Mouse (Mus musculus) ES-E14 (cell line): ENCODE measurements around the gene Efna5. TPM values are rescaled to one million over a fixed set of nuclear protein-coding genes. Genes with fewer than 3 reads are reported as not detected.

Experiments used
- DNase-seq: peaks from one replicate; pipeline ENCODE4 v3.0.0-alpha.2; 2013; ENCODE audit warnings: low read depth, low spot score
- H3K27ac ChIP-seq: 2 replicates; pipeline ENCODE4 v1.5.1; 2012; ENCODE audit warnings: low read depth, mild to moderate bottlenecking, low read length, moderate library complexity, mixed read lengths; ENCODE audit not compliant: poor library complexity, insufficient read depth, severe bottlenecking
- H3K36me3 ChIP-seq: 2 replicates; pipeline ENCODE4 v1.6.1; 2012; ENCODE audit warnings: mild to moderate bottlenecking, low read length, moderate library complexity, mixed read lengths; ENCODE audit not compliant: control insufficient read depth, poor library complexity, insufficient read depth, severe bottlenecking
- H3K4me1 ChIP-seq, 2 experiments: fragments of 150-350 bp in 1 of 2; sonication (generic) in 1 of 2; 2 replicates each; pipeline ENCODE4 v1.6.1; 2012; ENCODE audit warnings: low read length in 2 of 2, mild to moderate bottlenecking in 1 of 2, mixed read lengths in 1 of 2; ENCODE audit not compliant: control insufficient read depth in 2 of 2, insufficient read depth in 2 of 2, poor library complexity in 1 of 2
- H3K4me3 ChIP-seq, 2 experiments: fragments of 150-350 bp in 1 of 2; sonication (generic) in 1 of 2; 2 replicates each; pipeline ENCODE4 v1.5.1; 2012; ENCODE audit warnings: low read length in 2 of 2, low read depth in 1 of 2, mild to moderate bottlenecking in 1 of 2, mixed read lengths in 1 of 2; ENCODE audit not compliant: insufficient read depth in 1 of 2, poor library complexity in 1 of 2, severe bottlenecking in 1 of 2
- H3K9ac ChIP-seq: 2 replicates; pipeline ENCODE4 v1.6.1; 2012; ENCODE audit warnings: low read depth, mild to moderate bottlenecking, low read length, mixed read lengths; ENCODE audit not compliant: poor library complexity, insufficient read depth, severe bottlenecking
- H3K9me3 ChIP-seq: fragments of 150-350 bp; sonication (generic); 2 replicates; pipeline ENCODE4 v1.6.1; 2012; ENCODE audit warnings: low read depth, mild to moderate bottlenecking, low read length; ENCODE audit not compliant: control insufficient read depth, insufficient read depth
- CHD2 ChIP-seq: IDR thresholded peaks from 2 replicates; pipeline ENCODE4 v1.6.1; 2014; ENCODE audit warnings: mild to moderate bottlenecking, low read depth, low read length, inconsistent platforms
- HCFC1 ChIP-seq: IDR thresholded peaks from 2 replicates; pipeline ENCODE4 v1.6.1; 2012; ENCODE audit warnings: low read length, inconsistent platforms, borderline replicate concordance; ENCODE audit not compliant: insufficient read depth
- MAFK ChIP-seq: IDR thresholded peaks from 2 replicates; pipeline ENCODE4 v1.6.1; 2014; ENCODE audit warnings: mild to moderate bottlenecking, low read depth, low read length, inconsistent platforms; ENCODE audit not compliant: insufficient read depth
- ZC3H11A ChIP-seq: IDR thresholded peaks from 2 replicates; pipeline ENCODE4 v1.6.1; 2012; ENCODE audit warnings: low read depth, mild to moderate bottlenecking, inconsistent platforms, low read length, borderline replicate concordance
- ZNF384 ChIP-seq: IDR thresholded peaks from 2 replicates; pipeline ENCODE4 v1.6.1; 2012; ENCODE audit warnings: low read depth, low read length, inconsistent platforms
- in situ Hi-C, 2 experiments: fragments of 600-800 bp; cut with MboI; formaldehyde crosslinking; loops; one replicate each; pipeline ENCODE4 v1.15.1; 2025; ENCODE audit warnings: low sequenced_read_pairs in 2 of 2, inconsistent platforms in 1 of 2; ENCODE audit not compliant: unreplicated experiment in 2 of 2
- total RNA-seq: library from RNA; depleted of rRNA; stranded (reverse); fragments of 300-350 nt; gene quantifications from 2 replicates; pipeline ENCODE4 v1.2.3, GENCODE M21; 2012

The Efna5 gene
- total RNA-seq, 1 experiment = 3.8 TPM

- H3K4me1 ChIP-seq = no peaks in the 10 kb centered on the region
- TF ChIP-seq HCFC1 = no peak
- TF ChIP-seq ZNF384 = no peak
- TF ChIP-seq ZC3H11A = no peak
- no peak for TF ChIP-seq MAFK
- no peak for TF ChIP-seq CHD2
- no peak for DNase-seq
- H3K9ac ChIP-seq = no peak overlapping the region
- no peaks in the 10 kb centered on the region for H3K9me3 ChIP-seq
- H3K4me3 ChIP-seq = no peak overlapping the region
- in situ Hi-C loops = no loop called here
- H3K27ac ChIP-seq = no peak overlapping the region
- no peaks in the 10 kb centered on the region for H3K36me3 ChIP-seq
Measured at GRCm38 (mm10) chr17:62574499-62575265, 306.4 kb downstream of the Efna5 start.

DNA sequence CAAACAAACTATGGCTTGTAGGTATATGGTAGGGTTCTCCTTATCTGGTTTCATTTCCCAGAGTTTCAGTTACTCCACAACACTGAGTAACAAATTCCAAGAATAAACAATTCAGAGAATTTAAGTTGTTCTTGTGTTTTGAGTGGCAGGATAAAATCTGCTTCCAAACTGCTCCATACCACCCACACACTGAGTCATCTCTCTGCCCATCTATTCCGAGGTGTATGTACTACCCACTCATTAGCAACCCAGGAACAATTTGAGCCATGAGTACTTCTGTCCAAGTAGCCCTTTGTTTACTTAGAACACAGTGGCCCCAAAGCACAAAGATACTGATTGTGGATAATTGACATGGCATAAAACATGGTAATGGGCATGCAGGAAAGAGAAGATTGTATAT is 311.0 kb downstream of the Efna5 start:
- TF ChIP-seq CHD2 (no peak), ZNF384 (no peak), ZC3H11A (no peak), HCFC1 (no peak), MAFK (no peak)

DNA sequence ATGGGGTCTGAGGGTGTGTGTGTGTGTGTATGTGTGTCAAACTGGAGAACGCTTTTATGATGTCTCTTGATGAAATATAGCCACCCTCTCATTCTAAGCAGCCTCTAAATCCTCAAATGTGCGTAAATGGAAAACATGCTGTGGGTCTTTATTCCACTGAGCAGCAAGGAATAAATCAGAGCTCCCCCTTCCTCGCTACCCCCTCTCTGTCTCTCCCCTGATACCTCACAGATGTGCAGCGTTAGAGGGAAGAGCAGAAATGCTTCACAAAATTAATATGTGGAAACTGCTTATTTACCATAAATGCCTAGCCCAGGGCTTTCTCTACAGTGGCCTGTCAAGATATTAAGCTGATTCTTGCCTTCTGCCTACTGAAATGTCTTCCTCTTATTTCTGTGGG is 313.1 kb downstream of the Efna5 start:
- no peak overlapping the region for H3K9ac ChIP-seq
- no peaks in the 10 kb centered on the region for H3K9me3 ChIP-seq
- H3K4me1 ChIP-seq = no peaks in the 10 kb centered on the region
- H3K27ac ChIP-seq = no peak overlapping the region
- DNase-seq = no peak
- TF ChIP-seq CHD2 (no peak), MAFK (no peak), HCFC1 (no peak), ZNF384 (no peak), ZC3H11A (no peak)
- no peaks in the 10 kb centered on the region for H3K36me3 ChIP-seq
- in situ Hi-C loops = no loop called here
- no peak overlapping the region for H3K4me3 ChIP-seq

More for the DNA sequence above, 311.0 kb downstream of the Efna5 start:
- H3K27ac ChIP-seq = no peak overlapping the region
- H3K9ac ChIP-seq = no peak overlapping the region
- no peaks in the 10 kb centered on the region for H3K9me3 ChIP-seq
- H3K4me1 ChIP-seq = no peaks in the 10 kb centered on the region
- no peaks in the 10 kb centered on the region for H3K36me3 ChIP-seq
- H3K4me3 ChIP-seq = no peak overlapping the region
- DNase-seq = no peak
- in situ Hi-C loops = no loop called here

DNA sequence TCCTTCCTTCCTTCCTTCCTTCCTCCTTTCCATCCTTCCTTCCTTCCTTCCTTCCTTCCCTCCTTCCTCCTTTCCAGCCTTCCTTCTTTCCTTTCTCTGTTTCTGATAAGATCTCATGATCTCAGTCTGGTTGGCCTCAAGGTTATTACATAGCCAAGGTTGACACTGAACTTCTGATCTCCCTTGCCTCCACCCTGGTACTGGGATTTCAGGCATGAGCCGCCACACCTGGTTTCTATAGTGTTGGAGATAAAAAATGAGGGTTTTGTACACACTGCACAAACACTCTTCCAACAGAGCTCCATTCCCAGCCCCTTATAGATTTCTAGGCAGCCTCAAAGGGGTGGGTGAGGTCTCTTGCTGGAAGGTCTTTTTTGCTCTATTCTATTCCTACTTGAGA is 315.5 kb downstream of the Efna5 start:
- H3K4me1 ChIP-seq = no peaks in the 10 kb centered on the region
- H3K4me3 ChIP-seq = no peak overlapping the region
- H3K9ac ChIP-seq = no peak overlapping the region
- in situ Hi-C loops = no loop called here
- H3K27ac ChIP-seq = no peak overlapping the region
- no peak for DNase-seq
- TF ChIP-seq ZC3H11A (no peak), ZNF384 (no peak), HCFC1 (no peak), CHD2 (no peak), MAFK (no peak)
- H3K9me3 ChIP-seq = no peaks in the 10 kb centered on the region
- H3K36me3 ChIP-seq = no peaks in the 10 kb centered on the region
